Mouse (Mus musculus): ENCODE measurements around the gene Eps8l1. TPM values are rescaled to one million over a fixed set of nuclear protein-coding genes. Genes with fewer than 3 reads are reported as not detected.
A peak's percentile ranks its signal among the peaks of the same experiment; 100 is the strongest.

The Eps8l1 gene
- polyA plus RNA-seq, 1 experiment from 2014 or later, result 2.0 TPM

DNA sequence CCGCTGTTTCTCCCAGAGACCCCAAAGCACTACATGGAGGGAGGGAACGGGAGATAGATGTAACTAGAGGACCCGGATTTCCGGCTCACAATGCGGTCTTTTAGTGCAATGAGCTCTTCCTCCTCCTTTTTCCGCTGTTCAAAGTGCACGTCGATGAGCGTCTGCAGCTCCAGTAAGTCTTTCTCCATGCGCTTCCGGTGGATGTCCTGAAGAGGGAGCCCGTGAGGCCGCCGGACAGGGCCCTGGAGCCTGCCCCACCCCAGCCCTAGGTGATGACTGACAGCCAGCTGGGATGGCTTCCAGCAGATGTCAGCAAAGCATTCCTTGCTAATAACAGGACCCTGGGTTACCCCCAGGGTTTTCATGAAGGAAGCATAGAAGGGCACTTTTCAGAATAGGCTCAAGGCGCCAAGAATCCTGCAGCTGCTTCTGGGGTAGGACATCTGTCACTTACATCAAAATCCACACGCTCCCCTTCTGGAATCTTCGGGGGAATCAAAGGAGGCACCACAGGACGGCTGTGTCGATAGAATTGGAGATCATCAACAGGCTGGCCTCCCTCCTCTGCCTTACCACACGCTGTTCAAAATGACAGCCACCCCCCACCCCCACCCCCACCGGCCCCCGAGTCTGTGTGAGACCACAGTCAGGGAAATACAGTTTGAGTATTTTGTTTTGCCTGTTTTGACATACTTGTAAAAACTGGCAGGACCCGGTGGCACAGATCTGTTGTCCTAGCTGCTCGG is 49.6 kb downstream of the Eps8l1 start:
- Histone ChIP-seq H3K9ac (ENCODE audit: low read depth, low read length) (0 out of 2 replicates have a peak overlapping the region, but pooled peaks have one; percentile 0), H3K27ac (ENCODE audit: low read depth, low read length) (no peak overlapping the region), H3K36me3 (ENCODE audit: control insufficient read depth, insufficient read depth, low read length) (no peaks in the 10 kb centered on the region), H3K4me2 (peak overlapping the region; percentile 53), H3K4me3 (ENCODE audit: low read depth, low read length) (peak overlapping the region; percentile 1), H3K4me1 (replicated peaks; ENCODE audit: control insufficient read depth, insufficient read depth, low read length) (peaks cover 13% of the 10 kb centered on the region), H3K9me3 (ENCODE audit: control insufficient read depth, low read length) (no peaks in the 10 kb centered on the region), H3K27me3 (replicated peaks; ENCODE audit: control insufficient read depth, insufficient read depth, low read length) (no peaks in the 10 kb centered on the region)
- 21% methylated on average over 24 of the region's 24 CpGs for WGBS
- ATAC-seq (replicated peaks; ENCODE audit: low FRiP score), result peak; percentile 75
- peak; percentile 75 for DNase-seq (ENCODE audit: low spot score)

DNA sequence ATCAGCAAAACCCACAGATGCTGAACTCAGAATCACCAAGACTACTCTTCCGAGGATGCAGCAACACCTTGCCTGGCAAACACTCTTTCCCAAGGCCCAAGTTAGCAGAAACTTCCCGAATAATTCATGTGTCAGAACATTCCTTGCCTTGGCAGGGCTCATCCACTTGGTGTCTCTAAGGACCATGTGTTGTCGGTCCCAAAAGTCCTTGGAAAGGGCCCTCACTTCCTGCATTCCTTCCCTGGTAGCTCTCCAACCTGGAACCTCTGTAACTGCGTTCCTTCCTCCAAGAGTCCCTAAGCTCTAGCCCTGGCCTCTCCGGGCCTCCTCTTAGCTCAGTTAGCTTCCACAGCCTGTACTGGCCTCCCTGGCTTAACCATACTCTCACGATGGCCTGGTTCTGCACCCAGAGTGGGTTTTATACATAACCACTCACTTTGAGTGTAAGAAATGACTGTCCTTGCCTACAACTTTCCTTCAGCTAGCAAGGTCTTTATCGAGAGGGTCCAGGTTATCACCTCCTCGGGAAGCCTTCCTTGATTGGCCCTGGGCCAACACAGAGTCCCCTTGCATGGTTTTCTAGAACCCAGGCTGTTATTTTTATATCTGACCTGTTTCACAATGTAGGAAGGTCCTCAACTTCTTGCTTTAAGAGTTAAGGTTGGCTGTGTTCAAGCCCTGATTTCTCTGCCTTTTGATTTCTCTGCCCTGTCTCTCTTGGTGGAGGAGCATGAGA is 51.2 kb downstream of the Eps8l1 start:
- H3K9ac ChIP-seq (ENCODE audit: low read depth, low read length), result no peak overlapping the region
- peaks cover 18% of the 10 kb centered on the region for H3K4me1 ChIP-seq (replicated peaks; ENCODE audit: control insufficient read depth, insufficient read depth, low read length)
- H3K4me3 ChIP-seq (ENCODE audit: low read depth, low read length), result no peak overlapping the region
- DNase-seq (ENCODE audit: low spot score), result no peak
- ATAC-seq (replicated peaks; ENCODE audit: low FRiP score), result no peak
- H3K27me3 ChIP-seq (replicated peaks; ENCODE audit: control insufficient read depth, insufficient read depth, low read length), result no peaks in the 10 kb centered on the region
- H3K4me2 ChIP-seq, result no peak overlapping the region
- H3K27ac ChIP-seq (ENCODE audit: low read depth, low read length), result no peak overlapping the region
- H3K9me3 ChIP-seq (ENCODE audit: control insufficient read depth, low read length), result no peaks in the 10 kb centered on the region
- 77% methylated on average over 8 of the region's 8 CpGs for WGBS
- H3K36me3 ChIP-seq (ENCODE audit: control insufficient read depth, insufficient read depth, low read length), result no peaks in the 10 kb centered on the region

- Histone ChIP-seq H3K4me1 (replicated peaks; ENCODE audit: control insufficient read depth, insufficient read depth, low read length) (peaks cover 16% of the 10 kb centered on the region), H3K36me3 (ENCODE audit: control insufficient read depth, insufficient read depth, low read length) (no peaks in the 10 kb centered on the region), H3K27ac (ENCODE audit: low read depth, low read length) (no peak overlapping the region), H3K9me3 (ENCODE audit: control insufficient read depth, low read length) (no peaks in the 10 kb centered on the region), H3K4me3 (ENCODE audit: low read depth, low read length) (no peak overlapping the region), H3K4me2 (no peak overlapping the region), H3K27me3 (replicated peaks; ENCODE audit: control insufficient read depth, insufficient read depth, low read length) (no peaks in the 10 kb centered on the region), H3K9ac (ENCODE audit: low read depth, low read length) (no peak overlapping the region)
- 0 out of 2 replicates have a peak, but pooled peaks have one; percentile 9 for ATAC-seq (replicated peaks; ENCODE audit: low FRiP score)
- WGBS, result 24% methylated on average over 13 of the region's 13 CpGs
- DNase-seq (ENCODE audit: low spot score), result peak; percentile 46
These were observed 52.8 kb downstream of the Eps8l1 start for GRCm38 (mm10) chr7:4513236-4513635.

DNA sequence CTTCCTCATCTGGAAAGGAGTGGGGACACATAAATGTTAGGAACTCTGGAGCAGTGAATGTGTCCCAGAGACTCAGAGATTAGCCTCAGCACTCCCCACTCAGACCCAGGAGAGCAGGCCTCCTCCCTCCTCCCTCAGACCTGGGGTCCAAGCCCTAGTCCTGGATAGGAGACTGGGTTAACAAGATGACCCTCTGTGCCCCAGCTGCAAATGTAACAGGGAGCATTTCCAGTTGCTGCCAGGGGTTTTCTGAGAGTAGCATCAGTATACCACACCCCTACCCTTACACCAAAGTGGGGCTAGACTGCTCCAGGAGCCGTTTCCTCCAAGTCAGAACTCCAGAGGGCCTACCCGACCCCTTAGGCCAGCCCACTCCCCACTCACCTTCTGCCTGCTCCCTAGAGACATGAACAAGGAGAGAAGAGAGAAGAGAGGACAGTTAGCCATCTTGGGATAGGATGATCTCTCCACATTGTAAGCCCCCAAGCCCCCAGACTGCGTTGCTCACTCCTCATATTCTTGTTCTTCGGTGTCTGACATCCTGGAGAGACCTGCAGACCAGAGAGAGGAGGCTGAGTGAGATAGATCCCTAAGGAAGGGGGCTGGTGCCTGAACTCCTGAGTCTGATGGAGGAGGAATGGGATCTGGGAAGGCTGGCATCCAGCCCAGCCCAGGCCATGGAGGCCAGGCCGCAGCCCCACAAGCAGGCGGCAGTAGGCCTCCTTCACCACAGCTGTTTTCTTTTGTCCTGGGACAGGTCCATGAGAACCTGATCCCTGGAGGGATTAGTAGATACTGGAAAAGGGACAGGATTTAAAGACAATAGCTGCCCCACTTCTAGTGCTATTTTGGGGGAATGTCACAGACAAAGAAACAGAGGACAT is 53.6 kb downstream of the Eps8l1 start:
- Histone ChIP-seq H3K4me2 (no peak overlapping the region), H3K4me3 (ENCODE audit: low read depth, low read length) (no peak overlapping the region), H3K9ac (ENCODE audit: low read depth, low read length) (no peak overlapping the region), H3K27me3 (replicated peaks; ENCODE audit: control insufficient read depth, insufficient read depth, low read length) (no peaks in the 10 kb centered on the region), H3K4me1 (replicated peaks; ENCODE audit: control insufficient read depth, insufficient read depth, low read length) (peaks cover 13% of the 10 kb centered on the region), H3K9me3 (ENCODE audit: control insufficient read depth, low read length) (no peaks in the 10 kb centered on the region), H3K27ac (ENCODE audit: low read depth, low read length) (no peak overlapping the region), H3K36me3 (ENCODE audit: control insufficient read depth, insufficient read depth, low read length) (no peaks in the 10 kb centered on the region)
- DNase-seq (ENCODE audit: low spot score) (no peak), ATAC-seq (replicated peaks; ENCODE audit: low FRiP score) (no peak)
- WGBS, result 71% methylated on average over 6 of the region's 6 CpGs

GRCm38 (mm10) chr7:4515853-4516252 is 55.4 kb downstream of the Eps8l1 start:
- Histone ChIP-seq H3K27me3 (replicated peaks; ENCODE audit: control insufficient read depth, insufficient read depth, low read length) (peaks cover 4% of the 10 kb centered on the region; the same call in 1 of the 2 replicates), H3K36me3 (ENCODE audit: control insufficient read depth, insufficient read depth, low read length) (no peaks in the 10 kb centered on the region), H3K4me3 (ENCODE audit: low read depth, low read length) (no peak overlapping the region), H3K9me3 (ENCODE audit: control insufficient read depth, low read length) (no peaks in the 10 kb centered on the region), H3K27ac (ENCODE audit: low read depth, low read length) (no peak overlapping the region), H3K4me1 (replicated peaks; ENCODE audit: control insufficient read depth, insufficient read depth, low read length) (peaks cover 14% of the 10 kb centered on the region), H3K9ac (ENCODE audit: low read depth, low read length) (no peak overlapping the region), H3K4me2 (no peak overlapping the region)
- WGBS, result 73% methylated on average over 6 of the region's 6 CpGs
- ATAC-seq (replicated peaks; ENCODE audit: low FRiP score), result no peak
- DNase-seq (ENCODE audit: low spot score), result no peak

DNA sequence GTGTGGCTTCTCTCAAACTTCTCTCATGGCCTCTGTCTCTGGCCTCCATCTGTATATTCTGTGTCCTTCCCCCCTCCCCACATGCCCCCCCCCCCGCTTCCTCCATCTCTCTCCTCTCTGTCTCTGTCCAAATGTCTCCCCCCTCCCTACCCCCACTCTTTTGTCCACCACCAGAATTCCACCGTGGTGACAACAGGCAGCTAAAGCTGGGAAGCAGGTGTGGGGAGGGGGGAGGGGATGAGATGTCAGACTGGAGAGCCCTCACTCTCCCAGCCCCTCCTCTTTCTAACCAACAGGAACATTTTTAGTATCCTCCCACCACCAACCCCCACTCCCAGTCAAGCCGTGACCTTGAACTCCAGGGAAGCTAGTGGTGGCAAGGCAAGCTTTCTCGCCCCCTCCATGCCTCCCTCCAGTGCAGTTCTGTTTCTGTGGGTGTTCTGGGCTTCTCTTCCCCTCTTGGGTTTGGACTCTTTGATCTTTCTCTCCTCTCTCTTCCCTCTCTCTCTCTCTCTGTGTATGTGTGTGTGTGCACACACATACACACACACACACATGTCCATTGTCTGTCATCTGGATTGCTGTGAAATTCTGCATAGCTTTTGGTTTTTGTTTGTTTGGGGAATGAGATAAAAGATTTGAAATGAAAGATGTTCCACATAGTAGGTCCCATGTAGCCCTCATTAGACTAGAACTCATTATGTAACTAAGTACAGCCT is 56.0 kb downstream of the Eps8l1 start, which contains the start of gene Tnnt1:
Gene Tnnt1, minus strand, starts transcription at position 51 of the 719 bp plus-strand sequence.
- no peak within 1 kb of the TSS for H3K4me2 ChIP-seq
- 15% methylated on average over 4 of the region's 4 CpGs for WGBS
- H3K9me3 ChIP-seq (ENCODE audit: control insufficient read depth, low read length), result no peaks in the 10 kb centered on the region
- H3K36me3 ChIP-seq (ENCODE audit: control insufficient read depth, insufficient read depth, low read length), result no peaks in the 10 kb centered on the region
- ATAC-seq (replicated peaks; ENCODE audit: low FRiP score) (no peak), DNase-seq (ENCODE audit: low spot score) (no peak)
- H3K27ac ChIP-seq (ENCODE audit: low read depth, low read length), result no peak within 1 kb of the TSS
- peaks cover 14% of the 10 kb centered on the region for H3K4me1 ChIP-seq (replicated peaks; ENCODE audit: control insufficient read depth, insufficient read depth, low read length)
- H3K9ac ChIP-seq (ENCODE audit: low read depth, low read length), result no peak within 1 kb of the TSS
- H3K4me3 ChIP-seq (ENCODE audit: low read depth, low read length), result no peak within 1 kb of the TSS
- peaks cover 4% of the 10 kb centered on the region; the same call in 1 of the 2 replicates for H3K27me3 ChIP-seq (replicated peaks; ENCODE audit: control insufficient read depth, insufficient read depth, low read length)

DNA sequence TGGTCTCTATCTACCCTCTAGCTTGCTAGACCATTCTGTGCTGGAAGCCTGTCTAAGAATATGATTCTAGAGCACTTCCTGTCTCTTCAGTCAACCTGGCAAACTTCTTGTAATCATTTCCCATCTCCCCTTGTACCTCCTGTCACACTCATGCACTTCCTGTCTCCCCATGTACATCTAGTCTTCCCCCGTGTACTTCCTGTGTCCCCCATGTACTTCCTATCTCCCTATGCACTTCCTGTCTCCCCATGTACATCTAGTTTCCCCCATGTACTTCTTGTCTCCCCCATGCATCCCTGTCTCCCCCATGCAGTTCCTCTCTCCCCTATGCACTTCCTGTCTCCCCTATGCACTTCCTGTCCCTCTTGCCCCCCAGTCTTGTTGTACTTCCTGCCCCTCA is 58.0 kb downstream of the Eps8l1 start:
- Histone ChIP-seq H3K36me3 (ENCODE audit: control insufficient read depth, insufficient read depth, low read length) (no peaks in the 10 kb centered on the region), H3K27ac (ENCODE audit: low read depth, low read length) (0 out of 2 replicates have a peak overlapping the region, but pooled peaks have one; percentile 3), H3K4me1 (replicated peaks; ENCODE audit: control insufficient read depth, insufficient read depth, low read length) (peaks cover 19% of the 10 kb centered on the region), H3K9ac (ENCODE audit: low read depth, low read length) (no peak overlapping the region), H3K4me3 (ENCODE audit: low read depth, low read length) (no peak overlapping the region), H3K4me2 (no peak overlapping the region), H3K9me3 (ENCODE audit: control insufficient read depth, low read length) (no peaks in the 10 kb centered on the region), H3K27me3 (replicated peaks; ENCODE audit: control insufficient read depth, insufficient read depth, low read length) (peaks cover 4% of the 10 kb centered on the region; the same call in 1 of the 2 replicates)
- 34% methylated on average over 1 of the region's 1 CpGs for WGBS
- ATAC-seq (replicated peaks; ENCODE audit: low FRiP score) (no peak), DNase-seq (ENCODE audit: low spot score) (no peak)

All from liver, embryonic 11.5 days (tissue).